Mouse (Mus musculus) gastrocnemius, postnatal 4 days (tissue): ENCODE measurements around the gene Lmbrd1. TPM values are rescaled to one million over a fixed set of nuclear protein-coding genes. Genes with fewer than 3 reads are reported as not detected.
"Not testable (repeated sequence)": the region's sequence is repeated elsewhere in the genome, so short reads cannot be mapped to it uniquely, and the experiment has no call there.

Source experiments
- DNase-seq, 2 experiments: peaks; one replicate each; pipeline ENCODE4 v3.0.0; 2021 to 2022; ENCODE audit warnings: low spot score in 2 of 2, mixed read lengths in 2 of 2
- long read RNA-seq, 2 experiments: library from polyadenylated mRNA; stranded (forward); transcript quantifications; one replicate each; pipeline ENCODE4 v2.0.0; 2021
- total RNA-seq, 2 experiments: library from RNA; stranded (reverse); gene quantifications; 2 replicates each; pipeline ENCODE4 v1.2.3; 2021

Lmbrd1 gene
- total RNA-seq, result 10 to 100 TPM; 25.3 to 27.6 TPM
- long read RNA-seq, experiment 1, full-length matches to known transcripts, result 48 of 59 reads
- long read RNA-seq, experiment 1, partial matches to known transcripts, result 0 of 59 reads
- long read RNA-seq, experiment 1, other reads (novel, unspliced or antisense), result 11 of 59 reads
- long read RNA-seq, experiment 2, full-length matches to known transcripts, result 45 of 54 reads
- long read RNA-seq, experiment 2, partial matches to known transcripts, result 0 of 54 reads
- long read RNA-seq, experiment 2, other reads (novel, unspliced or antisense), result 9 of 54 reads

DNA sequence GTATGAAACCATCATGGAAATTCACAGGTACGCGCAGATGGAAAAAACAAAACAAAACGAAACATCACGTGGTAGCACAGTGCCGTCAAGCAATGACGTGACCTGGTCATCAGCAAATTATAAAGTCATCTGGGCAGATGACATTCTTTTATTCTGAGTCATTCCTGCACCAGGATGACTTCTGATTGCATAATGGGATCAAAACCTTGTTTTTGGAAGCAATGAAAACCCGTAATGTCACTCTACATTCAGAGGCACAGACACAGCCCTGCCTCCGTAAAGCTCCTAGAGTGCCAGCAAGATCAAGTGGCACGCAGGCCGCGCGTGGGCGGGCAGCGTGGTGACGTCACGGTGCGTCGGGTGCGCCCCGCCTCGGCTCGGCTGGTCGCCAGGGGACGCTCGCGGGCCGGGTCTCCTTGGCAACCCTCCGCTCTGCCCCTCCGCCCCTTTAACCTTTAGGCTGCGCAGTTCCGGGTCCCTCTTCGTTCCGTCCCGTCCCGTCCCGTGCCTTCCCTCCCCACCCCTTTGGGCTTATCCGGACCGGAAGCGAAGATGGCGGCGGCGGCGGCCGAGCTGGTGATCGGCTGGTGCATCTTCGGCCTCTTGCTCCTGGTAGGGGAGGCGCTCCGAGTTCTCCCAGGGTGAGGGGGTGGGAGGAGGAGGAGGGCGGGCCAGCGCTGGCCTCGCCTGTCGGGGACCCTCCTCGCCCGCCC is at the start of gene Lmbrd1:
Gene Lmbrd1 (plus strand): TSS at position 426 of the 713 bp plus-strand sequence.
- DNase-seq, result peak; percentile 86 to 92

DNA sequence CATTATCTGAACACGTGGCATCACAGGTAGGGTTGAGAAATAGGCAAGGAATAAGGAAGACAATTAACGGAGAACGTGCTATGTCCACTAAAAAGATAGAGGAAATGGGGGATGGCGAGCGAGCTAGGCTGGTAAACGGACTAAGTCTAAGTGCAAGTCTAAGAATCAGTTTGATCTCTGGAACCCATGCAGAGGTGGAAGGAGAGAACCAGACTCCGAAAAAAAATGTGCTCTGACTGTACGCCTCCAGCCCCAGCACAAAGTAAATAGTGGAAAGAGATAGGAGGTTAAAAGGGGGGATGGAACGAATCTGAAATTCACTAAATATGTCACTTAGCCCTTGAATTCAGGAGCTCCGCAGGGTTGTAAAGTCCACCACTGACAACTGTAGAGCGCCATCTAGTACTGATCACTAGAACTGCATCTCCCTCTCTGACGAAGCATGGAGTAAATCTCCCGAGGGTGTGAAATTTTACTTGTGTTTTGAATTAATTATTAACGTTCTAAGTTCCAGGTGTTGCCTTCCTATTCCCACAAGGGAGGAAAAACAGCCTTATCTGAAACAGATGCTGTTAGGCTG is 44.8 kb upstream of the Lmbrd1 start:
- DNase-seq, result peak in 1 of 2 experiments; percentile 25

DNA sequence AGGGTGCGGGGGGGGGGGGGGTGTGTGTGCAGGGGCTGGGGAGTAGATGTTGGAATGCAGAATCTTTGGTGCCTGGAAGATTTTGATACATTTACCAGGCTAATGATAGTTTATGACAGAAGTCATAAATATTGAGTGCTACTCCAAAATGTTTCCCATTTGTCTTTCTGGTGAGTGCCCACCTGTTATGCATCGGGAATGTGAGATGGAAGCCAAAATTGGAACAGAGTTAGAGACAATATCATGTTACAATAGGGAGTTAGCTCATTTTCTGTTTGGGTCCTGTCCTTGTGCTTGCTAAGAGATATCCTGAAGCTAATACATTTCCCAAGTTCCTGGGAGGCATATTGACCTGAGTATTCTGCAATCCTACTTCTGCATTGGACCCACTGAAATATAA is 28.3 kb upstream of the Lmbrd1 start:
- no peak for DNase-seq

DNA sequence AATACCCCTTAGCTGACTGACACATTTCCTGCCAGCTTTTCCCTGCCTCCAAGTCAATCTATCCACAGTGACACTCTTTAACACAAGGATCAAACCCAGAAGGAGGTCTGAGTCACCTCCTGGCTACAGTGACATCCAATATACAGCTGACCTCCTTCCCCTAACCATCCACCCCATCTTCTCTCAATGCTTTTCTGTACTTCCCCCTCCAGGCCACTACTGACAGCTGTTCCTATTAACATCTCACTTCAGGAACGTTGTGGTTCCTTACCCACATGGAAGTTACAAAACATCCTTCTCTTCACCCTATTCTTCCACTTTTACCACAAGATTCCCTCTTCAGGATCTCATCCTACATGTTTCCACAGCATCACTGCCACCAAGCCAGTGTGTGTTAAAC is 18.5 kb upstream of the Lmbrd1 start:
- no peak for DNase-seq

DNA sequence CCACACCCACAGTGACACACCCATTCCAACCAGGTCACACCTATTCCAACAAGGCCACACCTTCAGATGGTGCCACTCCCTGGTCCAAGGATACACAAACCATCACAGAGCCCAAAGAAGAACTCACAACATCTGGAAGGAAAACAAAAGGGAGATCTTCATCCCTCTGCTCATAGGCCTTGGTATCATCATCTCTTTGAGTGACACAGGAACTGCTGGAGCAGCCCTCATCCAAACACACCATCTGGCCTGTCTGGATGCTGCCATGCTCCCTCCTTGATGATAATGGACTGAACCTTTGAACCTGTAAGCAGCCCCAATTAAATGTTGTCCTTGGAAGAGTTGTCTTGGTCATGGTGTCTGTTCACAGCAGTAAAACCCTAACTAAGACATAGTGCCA is 17.8 kb upstream of the Lmbrd1 start:
- not testable (repeated sequence) for DNase-seq

DNA sequence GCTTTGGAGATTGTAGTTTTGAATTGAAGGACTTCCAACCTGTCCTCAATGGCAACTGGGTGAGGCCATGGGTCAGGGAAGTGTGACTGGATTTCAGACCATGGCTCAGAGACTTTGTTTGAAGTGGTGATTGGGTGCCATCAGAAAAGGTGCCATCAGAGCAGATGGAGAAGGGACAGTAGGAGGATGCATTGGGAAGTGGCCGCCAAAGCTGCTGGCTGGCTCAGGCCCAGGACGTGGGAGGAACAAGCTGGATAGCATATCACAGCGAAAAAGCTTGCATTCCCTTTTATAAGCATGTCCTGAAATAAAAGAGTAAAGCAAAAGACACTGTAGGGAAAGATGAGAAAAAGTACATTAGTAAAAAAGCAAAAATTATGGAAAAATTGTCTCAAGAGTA is 16.9 kb upstream of the Lmbrd1 start:
- no peak for DNase-seq

DNA sequence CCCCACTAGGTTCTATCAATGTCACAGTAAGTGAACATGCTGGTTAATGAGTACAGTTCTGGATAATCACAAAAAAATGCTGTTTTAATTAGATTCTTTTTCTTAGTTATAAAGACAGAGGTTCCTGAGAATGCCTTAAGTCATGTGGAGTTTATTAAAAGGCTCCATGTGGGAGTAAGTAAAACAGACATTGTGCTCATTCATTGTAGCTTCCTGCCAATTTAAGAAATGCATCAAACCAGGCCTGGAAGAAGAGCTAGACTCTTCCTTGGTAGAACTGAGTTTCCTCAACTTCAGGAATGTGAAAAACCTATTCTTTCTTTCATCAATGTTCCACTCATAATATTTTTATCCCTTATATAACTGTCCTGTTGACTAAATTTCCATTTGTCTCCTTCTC is 14.3 kb upstream of the Lmbrd1 start:
- no peak for DNase-seq

DNA sequence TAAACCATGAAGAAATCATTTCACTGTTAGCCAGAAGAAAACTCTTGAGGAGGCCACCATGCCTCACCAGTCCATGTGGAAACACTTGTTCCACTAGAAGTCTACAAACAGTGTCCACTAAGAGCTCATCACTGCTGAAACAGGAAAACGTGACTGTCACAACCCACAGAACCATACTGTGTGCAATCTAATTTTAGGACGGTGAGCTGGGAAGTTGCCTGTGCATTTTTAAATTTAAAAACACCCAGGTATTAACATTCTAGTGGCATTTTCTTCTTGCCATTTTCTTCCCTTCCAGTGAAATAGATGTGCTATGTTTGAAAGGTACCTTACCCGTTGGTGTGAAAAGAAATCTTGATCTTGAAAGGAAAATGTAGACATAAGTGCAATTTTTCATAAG is 5.2 kb upstream of the Lmbrd1 start:
- DNase-seq, result no peak

DNA sequence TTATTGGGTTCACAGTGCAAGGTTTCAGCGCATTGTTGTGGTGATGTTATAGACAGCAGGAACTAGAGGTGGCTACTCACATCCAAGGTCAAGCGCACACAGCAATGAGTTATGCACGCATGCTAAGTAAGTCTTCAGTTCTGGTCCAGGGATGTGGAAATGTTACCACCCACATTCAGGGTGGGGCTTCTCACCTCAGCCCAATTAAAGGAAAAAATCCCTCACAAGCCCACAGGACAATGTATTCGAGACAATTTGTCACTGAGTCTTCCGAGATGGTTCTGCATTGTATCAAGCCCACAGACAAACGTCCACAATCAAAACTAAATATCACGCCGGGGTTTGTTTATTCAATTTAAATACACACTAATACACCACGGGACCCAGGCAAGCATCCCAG is 724 bp upstream of the Lmbrd1 start:
- no peak for DNase-seq

DNA sequence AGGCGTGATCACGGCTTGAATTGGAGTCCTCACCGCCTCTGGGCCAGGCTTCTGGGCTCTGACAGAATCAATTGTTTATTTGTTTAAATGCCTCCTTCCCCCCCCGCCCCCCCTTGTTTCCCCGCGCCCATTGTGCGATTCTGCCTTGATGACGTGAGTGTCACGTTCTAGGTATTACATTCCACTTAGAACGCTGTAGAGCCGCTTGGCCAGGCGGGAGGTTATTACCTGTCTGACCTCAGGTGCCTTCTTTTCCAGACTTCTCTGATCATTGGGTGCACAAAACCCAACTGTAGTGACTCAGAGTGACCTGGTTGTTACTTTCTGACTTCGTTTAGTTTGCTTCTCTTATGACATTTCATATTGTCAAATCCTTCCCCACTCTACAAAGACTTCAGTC is 641 bp downstream of the Lmbrd1 start:
- DNase-seq, result no peak

DNA sequence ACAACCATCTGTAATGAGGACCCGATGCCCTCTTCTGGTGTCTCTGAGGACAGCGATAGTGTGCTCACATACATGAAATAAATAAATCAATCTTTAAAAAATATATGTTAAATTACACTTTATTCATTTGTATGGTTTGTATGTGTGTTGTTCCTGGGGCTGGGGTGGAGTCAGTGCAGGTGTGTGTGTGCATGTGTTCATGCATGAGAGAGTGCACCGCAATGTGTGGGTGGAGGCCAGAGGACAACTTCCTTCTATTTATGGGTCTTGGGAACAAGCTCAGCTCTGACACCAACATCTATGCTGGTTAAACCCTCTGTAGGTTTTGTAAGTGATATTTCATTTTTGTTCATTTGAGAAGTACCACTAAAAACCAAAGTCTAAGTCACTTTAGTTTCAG is 2.6 kb downstream of the Lmbrd1 start:
- DNase-seq, result no peak

DNA sequence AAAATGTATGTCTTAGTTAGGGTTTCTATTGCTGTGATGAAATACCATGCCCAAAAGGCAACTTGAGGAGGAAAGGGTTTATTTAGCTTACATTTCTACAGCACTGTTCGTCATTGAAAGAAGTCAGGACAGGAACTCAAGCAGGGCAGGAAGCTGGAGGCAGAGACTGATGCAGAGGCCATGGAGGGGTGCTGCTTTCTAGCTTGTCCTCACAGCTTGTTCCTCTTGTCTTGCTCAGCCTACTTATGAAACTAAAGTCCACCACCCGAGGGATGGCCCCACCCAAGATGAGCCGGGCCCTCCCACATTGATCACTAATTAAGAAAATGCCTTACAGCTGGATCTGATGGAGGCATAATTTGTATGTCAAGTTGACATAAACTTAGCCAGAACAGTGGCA is 3.5 kb downstream of the Lmbrd1 start:
- DNase-seq, result no peak

DNA sequence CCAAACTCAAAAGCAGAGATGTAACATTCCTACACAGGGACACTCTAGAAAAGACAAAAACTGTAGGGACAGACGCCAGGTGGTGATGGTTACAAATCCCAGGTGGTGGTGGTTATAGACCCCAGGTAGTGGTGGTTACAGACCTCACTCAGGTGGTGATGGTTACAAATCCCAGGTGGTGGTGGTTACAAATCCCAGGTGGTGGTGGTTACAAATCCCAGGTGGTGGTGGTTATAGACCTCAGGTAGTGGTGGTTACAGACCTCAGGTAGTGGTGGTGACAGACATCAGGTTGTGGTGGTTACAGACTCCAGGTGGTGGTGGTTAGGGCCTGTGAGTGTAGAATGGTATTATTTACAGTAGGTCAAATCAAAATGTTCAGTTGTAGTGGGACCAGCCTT is 5.5 kb downstream of the Lmbrd1 start:
- no peak for DNase-seq

DNA sequence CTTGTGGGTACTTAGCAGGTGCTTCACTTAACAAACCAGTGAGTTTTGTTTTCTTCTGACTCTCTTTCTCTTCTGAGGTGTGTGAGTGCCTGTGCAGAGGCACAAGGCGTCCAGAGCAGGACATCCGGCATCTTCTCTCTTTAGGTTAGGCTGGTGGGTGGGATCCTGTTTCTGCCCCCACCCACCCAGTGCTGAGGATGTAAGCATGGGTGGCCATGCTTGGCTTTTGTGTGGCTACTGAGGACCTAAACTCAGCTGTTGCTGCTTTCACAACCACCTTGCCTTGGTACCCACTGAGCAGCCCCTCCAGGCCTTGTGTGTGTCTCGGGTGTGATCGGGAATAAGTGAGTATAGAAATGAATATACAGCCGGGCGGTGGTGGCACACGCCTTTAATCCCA is 7.2 kb downstream of the Lmbrd1 start:
- no peak for DNase-seq

DNA sequence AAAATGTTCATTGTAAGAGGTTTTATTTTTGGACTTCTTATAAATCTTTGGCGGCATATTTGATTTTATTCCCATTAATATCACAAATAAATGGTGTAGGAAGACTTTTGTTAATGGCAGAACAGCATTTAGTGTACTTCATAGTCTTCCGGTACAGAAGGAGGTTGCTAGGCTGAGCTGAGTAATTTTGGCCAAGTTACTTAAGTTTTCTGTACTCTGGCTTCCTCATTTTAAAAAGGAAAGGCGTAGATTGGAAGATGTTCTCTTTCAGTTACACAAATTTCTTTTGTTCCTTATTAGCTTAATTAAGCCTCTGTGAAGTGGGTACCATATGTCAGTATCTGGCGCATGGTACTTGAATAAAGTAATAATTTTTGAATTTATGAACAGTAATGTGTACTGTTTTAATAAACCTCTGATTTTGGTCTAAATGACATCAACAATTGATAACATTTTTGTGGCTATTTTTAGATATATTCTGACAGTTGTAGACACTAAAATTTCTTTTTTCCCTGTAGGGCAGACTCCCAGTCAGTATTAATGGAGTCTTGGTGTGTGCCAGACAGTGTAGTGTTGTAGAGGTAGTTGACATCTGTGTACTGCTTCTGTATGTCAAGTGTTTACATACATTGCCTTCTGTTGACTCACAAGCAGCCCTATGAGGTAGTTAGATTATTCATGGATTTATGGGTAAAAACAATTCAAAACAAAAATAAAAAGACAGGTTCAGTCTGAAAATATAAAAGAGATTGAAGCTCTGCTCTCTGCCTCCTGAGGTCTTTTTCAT is 8.0 kb downstream of the Lmbrd1 start:
- DNase-seq, result no peak

DNA sequence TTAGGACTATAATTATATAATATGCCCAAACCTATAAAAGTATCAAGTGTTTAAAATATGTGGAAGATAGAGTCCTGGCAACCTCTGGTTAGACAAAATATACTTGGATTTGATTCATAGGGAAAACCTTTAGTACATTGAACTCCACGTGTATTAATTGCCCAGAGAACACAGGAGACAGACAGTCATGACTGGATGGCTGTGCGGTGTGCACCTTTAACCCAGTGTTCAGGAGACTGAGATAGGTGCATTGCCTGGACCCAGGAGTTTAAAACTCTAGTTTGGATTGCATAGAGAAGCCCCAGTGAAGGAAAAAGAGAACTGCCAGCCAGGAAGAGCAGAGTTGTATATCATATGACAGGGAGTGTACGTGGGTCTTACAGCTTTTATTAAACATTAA is 19.2 kb downstream of the Lmbrd1 start:
- DNase-seq, result no peak

DNA sequence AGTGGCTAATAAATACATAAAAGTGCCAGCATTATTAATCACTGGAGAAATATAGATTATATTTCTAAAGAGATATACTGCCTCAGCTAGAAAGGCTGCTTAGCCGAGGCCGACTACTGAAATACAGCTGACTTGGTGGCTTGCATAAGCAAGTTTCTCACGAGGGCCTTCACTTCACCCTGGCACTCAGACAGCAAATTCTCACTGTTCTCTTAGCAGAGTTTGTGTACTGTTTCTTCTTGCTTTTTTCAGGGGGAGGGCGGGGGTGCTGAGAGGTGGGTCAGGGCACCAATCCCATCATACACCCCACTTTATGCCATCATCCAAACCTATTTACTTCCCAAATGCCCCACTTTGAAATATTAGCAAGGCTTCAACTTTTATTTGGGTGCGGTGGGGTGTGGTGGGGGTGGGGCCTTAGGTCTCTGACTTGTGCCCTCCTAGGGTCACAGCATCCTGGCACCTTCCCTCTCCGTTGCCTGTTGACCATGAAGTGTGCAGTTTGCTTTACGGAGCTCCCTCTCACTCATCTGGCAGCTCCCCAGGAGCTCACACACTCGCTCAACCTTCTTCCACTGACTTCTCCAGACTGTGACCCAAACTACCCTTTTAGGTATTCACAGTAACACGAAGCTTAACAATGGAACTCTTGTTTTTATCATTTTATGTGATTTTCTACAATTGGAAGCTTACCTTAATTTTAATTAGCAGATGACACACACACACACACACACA is 19.9 kb downstream of the Lmbrd1 start:
- DNase-seq, result no peak

DNA sequence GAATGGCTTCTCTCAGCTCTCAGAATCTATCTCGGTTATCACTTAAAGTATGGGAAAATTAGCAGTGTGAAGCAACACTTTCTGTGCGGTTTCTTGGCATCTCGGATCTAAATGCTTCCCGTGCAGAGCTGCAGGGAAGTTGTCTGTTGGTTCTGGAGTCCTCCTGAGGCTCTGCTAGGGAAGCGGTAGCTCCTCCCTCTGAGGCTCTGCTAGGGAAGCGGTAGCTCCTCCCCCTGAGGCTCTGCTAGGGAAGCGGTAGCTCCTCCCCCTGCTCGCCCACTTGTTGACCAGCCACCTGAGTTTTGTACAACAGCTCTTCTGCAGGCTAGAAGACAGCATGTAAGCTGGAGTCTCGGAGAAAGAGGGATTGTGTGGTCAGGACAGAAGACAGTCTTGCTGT is 20.9 kb downstream of the Lmbrd1 start:
- DNase-seq, result no peak

DNA sequence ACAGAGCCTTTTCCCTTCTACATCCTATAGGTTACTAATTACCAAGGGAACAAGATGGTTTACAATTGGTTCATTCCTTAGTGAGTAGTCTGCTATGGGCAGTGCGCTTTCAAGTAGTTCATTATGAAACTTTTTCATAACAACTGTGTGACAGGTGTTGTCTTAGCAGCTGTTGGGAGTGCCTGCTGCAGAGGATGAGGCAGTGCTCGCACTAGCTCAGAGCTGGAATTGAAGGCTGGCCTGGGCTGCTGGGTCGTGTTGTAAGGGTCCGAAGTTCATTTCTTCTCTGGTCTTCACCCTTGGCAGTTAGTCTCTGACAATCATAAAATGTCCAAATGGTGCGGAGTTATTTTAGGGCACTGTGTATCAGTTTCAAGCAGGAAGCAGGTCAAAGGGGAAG is 21.8 kb downstream of the Lmbrd1 start:
- no peak for DNase-seq

DNA sequence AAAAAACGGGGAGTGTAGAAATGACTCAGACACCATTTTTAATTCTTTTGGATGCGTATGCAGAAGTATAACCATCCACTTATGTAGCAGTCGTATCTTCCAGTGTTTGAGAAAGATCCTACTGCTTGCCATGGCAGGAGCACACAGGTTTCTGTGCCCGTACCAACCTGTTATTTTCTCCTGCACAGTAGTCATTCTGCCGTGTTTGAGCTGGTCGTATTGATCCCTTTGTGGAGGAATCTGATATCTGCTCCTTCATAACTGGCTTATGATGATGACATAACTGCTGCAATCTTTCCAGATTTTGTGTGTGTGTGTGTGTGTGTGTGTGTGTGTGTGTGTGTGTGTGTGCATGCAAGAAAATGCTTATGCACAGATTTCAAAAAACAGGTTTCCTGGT is 25.4 kb downstream of the Lmbrd1 start:
- no peak for DNase-seq

DNA sequence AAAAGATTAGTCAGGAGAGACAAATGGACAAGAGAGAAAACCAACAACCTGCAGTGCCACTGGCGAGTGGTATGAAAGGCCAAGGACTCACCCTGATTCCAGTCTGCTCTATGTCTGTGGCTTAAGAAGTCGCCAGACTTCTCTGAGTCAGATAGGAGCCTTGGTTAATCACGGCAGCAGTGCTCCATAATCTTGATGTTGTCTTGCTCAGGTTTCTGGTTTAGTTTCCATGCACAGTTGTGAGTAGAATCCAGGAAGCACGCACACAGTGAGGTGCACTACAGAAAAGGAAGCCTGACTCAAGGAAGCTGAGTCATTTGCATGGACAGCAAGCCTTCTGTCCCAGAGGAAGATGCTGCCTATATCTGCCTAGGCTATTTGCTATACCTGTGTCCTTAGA is 37.9 kb downstream of the Lmbrd1 start:
- no peak for DNase-seq
